Mouse (Mus musculus): ENCODE data around the gene Slc25a21. TPM values are rescaled to one million over a fixed set of nuclear protein-coding genes. Genes with fewer than 3 reads are reported as not detected.
A peak's percentile ranks its signal among the peaks of the same experiment; 100 is the strongest.
"Not testable (repeated sequence)": the region's sequence is repeated elsewhere in the genome, so short reads cannot be mapped to it uniquely, and the experiment has no call there.

The Slc25a21 gene
- total RNA-seq, 1 experiment = 0.54 TPM

- in situ Hi-C loops (cut with MboI; ENCODE audit: low sequenced_read_pairs in 2 of 2, unreplicated experiment in 2 of 2) = no loop called here
Measured at GRCm38 (mm10) chr12:57230192-57230706, 33.0 kb upstream of the Slc25a21 start, which contains the start of the genes Prps1l3 and Mipol1. Gene Prps1l3, plus strand, starts transcription at chr12:57230412. Gene Mipol1, plus strand, starts transcription at chr12:57230427.

DNA sequence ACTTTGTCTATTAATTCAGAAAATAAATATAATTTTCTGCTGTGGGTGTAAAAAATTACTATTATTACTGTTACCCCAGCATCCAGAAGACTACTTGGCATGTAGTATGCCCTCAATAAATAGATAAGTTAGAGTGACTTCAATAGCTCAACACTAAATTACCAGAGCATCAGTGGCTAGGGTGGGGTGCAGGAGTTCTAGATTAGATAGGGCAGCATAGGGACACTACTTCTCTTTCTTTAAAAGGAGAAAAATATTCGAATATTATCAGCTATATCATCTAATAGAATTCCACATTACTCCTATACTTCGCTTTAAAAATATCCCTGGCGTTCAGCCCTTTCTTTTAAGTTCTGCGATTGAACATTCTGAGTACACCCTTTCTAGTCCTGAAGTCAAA is 32.4 kb upstream of the Slc25a21 start:
- H3K4me3 ChIP-seq (ENCODE audit: insufficient read depth in 1 of 2, low read depth in 1 of 2, low read length in 2 of 2, poor library complexity in 1 of 2, severe bottlenecking in 1 of 2) = peak overlapping the region; percentile 45 to 71
- no peak for DNase-seq (ENCODE audit: low read depth, low spot score)
- TF ChIP-seq MAFK (IDR thresholded peaks at IDR 0.05; ENCODE audit: insufficient read depth, low read depth, low read length) (no peak), CHD2 (IDR thresholded peaks at IDR 0.05; ENCODE audit: low read depth, low read length) (no peak), ZNF384 (IDR thresholded peaks at IDR 0.05; ENCODE audit: low read depth, low read length) (no peak), ZC3H11A (IDR thresholded peaks at IDR 0.05; ENCODE audit: borderline replicate concordance, low read depth, low read length) (no peak), HCFC1 (IDR thresholded peaks at IDR 0.05; ENCODE audit: borderline replicate concordance, insufficient read depth, low read length) (no peak)
- H3K9ac ChIP-seq (ENCODE audit: insufficient read depth, low read depth, low read length, poor library complexity, severe bottlenecking) = peak overlapping the region; percentile 79
- peaks cover 1% of the 10 kb centered on the region; the same call in 1 of the 2 replicates for H3K36me3 ChIP-seq (ENCODE audit: control insufficient read depth, insufficient read depth, low read length, poor library complexity, severe bottlenecking)
- no peaks in the 10 kb centered on the region for H3K9me3 ChIP-seq (ENCODE audit: control insufficient read depth, insufficient read depth, low read depth, low read length)
- H3K4me1 ChIP-seq (ENCODE audit: control insufficient read depth in 2 of 2, insufficient read depth in 2 of 2, low read length in 2 of 2, poor library complexity in 1 of 2) = peaks cover 9 to 13% of the 10 kb centered on the region in 2 experiments
- no peak overlapping the region for H3K27ac ChIP-seq (ENCODE audit: insufficient read depth, low read depth, low read length, poor library complexity, severe bottlenecking)
- in situ Hi-C loops (cut with MboI; ENCODE audit: low sequenced_read_pairs in 2 of 2, unreplicated experiment in 2 of 2) = no loop called here

More at GRCm38 (mm10) chr12:57230192-57230706, 33.0 kb upstream of the Slc25a21 start, which contains the start of the genes Prps1l3 and Mipol1:
- Histone ChIP-seq H3K9ac (ENCODE audit: insufficient read depth, low read depth, low read length, poor library complexity, severe bottlenecking) (peak within 1 kb of the TSS; percentile 94), H3K4me3 (ENCODE audit: insufficient read depth in 1 of 2, low read depth in 1 of 2, low read length in 2 of 2, poor library complexity in 1 of 2, severe bottlenecking in 1 of 2) (peak within 1 kb of the TSS; percentile 89 to 91), H3K27ac (ENCODE audit: insufficient read depth, low read depth, low read length, poor library complexity, severe bottlenecking) (peak within 1 kb of the TSS; percentile 74), H3K9me3 (ENCODE audit: control insufficient read depth, insufficient read depth, low read depth, low read length) (no peaks in the 10 kb centered on the region), H3K4me1 (ENCODE audit: control insufficient read depth in 2 of 2, insufficient read depth in 2 of 2, low read length in 2 of 2, poor library complexity in 1 of 2) (peaks cover 9 to 13% of the 10 kb centered on the region in 2 experiments), H3K36me3 (ENCODE audit: control insufficient read depth, insufficient read depth, low read length, poor library complexity, severe bottlenecking) (peaks cover 4% of the 10 kb centered on the region)
- TF ChIP-seq ZC3H11A (IDR thresholded peaks at IDR 0.05; ENCODE audit: borderline replicate concordance, low read depth, low read length) (no peak), CHD2 (IDR thresholded peaks at IDR 0.05; ENCODE audit: low read depth, low read length) (peak; percentile 74), ZNF384 (IDR thresholded peaks at IDR 0.05; ENCODE audit: low read depth, low read length) (no peak), HCFC1 (IDR thresholded peaks at IDR 0.05; ENCODE audit: borderline replicate concordance, insufficient read depth, low read length) (peak; percentile 36; the same call in 1 of the 2 replicates), MAFK (IDR thresholded peaks at IDR 0.05; ENCODE audit: insufficient read depth, low read depth, low read length) (no peak)
- peak; percentile 85 for DNase-seq (ENCODE audit: low read depth, low spot score)

DNA sequence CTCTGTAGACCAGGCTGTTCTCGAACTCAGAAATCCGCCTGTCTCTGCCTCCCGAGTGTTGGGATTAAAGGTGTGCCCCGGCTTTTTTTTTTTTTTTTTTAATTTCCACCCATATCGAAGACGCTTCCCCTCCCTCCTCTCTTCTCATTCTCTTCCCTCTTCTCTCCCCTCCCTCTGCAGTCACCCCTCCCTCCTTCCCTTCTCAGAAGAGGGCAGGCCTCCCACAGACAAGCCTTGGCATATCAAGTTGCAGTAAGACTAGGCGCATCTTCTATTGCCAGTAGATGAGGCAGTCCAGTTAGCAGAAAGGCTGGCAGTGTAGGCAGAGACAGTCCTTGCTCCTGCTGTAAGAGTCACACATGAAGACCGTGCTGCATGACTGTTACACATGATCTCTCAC is 30.5 kb upstream of the Slc25a21 start:
- H3K4me1 ChIP-seq (ENCODE audit: control insufficient read depth in 2 of 2, insufficient read depth in 2 of 2, low read length in 2 of 2, poor library complexity in 1 of 2) = peaks cover 9 to 13% of the 10 kb centered on the region in 2 experiments
- no peaks in the 10 kb centered on the region for H3K36me3 ChIP-seq (ENCODE audit: control insufficient read depth, insufficient read depth, low read length, poor library complexity, severe bottlenecking)
- in situ Hi-C loops (cut with MboI; ENCODE audit: low sequenced_read_pairs in 2 of 2, unreplicated experiment in 2 of 2) = no loop called here
- no peak overlapping the region; the same call in 1 of the 2 replicates for H3K27ac ChIP-seq (ENCODE audit: insufficient read depth, low read depth, low read length, poor library complexity, severe bottlenecking)
- no peaks in the 10 kb centered on the region for H3K9me3 ChIP-seq (ENCODE audit: control insufficient read depth, insufficient read depth, low read depth, low read length)
- DNase-seq (ENCODE audit: low read depth, low spot score) = no peak
- no peak overlapping the region; the same call in 1 of the 2 replicates for H3K9ac ChIP-seq (ENCODE audit: insufficient read depth, low read depth, low read length, poor library complexity, severe bottlenecking)
- peak overlapping the region in 1 of 2 experiments; percentile 87; a peak in 1 of 4 replicates for H3K4me3 ChIP-seq (ENCODE audit: insufficient read depth in 1 of 2, low read depth in 1 of 2, low read length in 2 of 2, poor library complexity in 1 of 2, severe bottlenecking in 1 of 2)
- TF ChIP-seq CHD2 (IDR thresholded peaks at IDR 0.05; ENCODE audit: low read depth, low read length) (no peak), ZNF384 (IDR thresholded peaks at IDR 0.05; ENCODE audit: low read depth, low read length) (0 out of 2 replicates have a peak, but pooled peaks have one; percentile 15)

- Histone ChIP-seq H3K4me1 (ENCODE audit: control insufficient read depth in 2 of 2, insufficient read depth in 2 of 2, low read length in 2 of 2, poor library complexity in 1 of 2) (peaks cover 9 to 10% of the 10 kb centered on the region in 2 experiments), H3K4me3 (ENCODE audit: insufficient read depth in 1 of 2, low read depth in 1 of 2, low read length in 2 of 2, poor library complexity in 1 of 2, severe bottlenecking in 1 of 2) (peak overlapping the region; percentile 79 to 87), H3K27ac (ENCODE audit: insufficient read depth, low read depth, low read length, poor library complexity, severe bottlenecking) (no peak overlapping the region; the same call in 1 of the 2 replicates), H3K36me3 (ENCODE audit: control insufficient read depth, insufficient read depth, low read length, poor library complexity, severe bottlenecking) (no peaks in the 10 kb centered on the region), H3K9ac (ENCODE audit: insufficient read depth, low read depth, low read length, poor library complexity, severe bottlenecking) (peak overlapping the region; percentile 94), H3K9me3 (ENCODE audit: control insufficient read depth, insufficient read depth, low read depth, low read length) (no peaks in the 10 kb centered on the region)
- TF ChIP-seq MAFK (IDR thresholded peaks at IDR 0.05; ENCODE audit: insufficient read depth, low read depth, low read length) (no peak), ZNF384 (IDR thresholded peaks at IDR 0.05; ENCODE audit: low read depth, low read length) (no peak), HCFC1 (IDR thresholded peaks at IDR 0.05; ENCODE audit: borderline replicate concordance, insufficient read depth, low read length) (no peak), ZC3H11A (IDR thresholded peaks at IDR 0.05; ENCODE audit: borderline replicate concordance, low read depth, low read length) (no peak), CHD2 (IDR thresholded peaks at IDR 0.05; ENCODE audit: low read depth, low read length) (no peak)
- DNase-seq (ENCODE audit: low read depth, low spot score) = no peak
- in situ Hi-C loops (cut with MboI; ENCODE audit: low sequenced_read_pairs in 2 of 2, unreplicated experiment in 2 of 2) = no loop called here
Measured at GRCm38 (mm10) chr12:57226411-57226810, 29.1 kb upstream of the Slc25a21 start.

DNA sequence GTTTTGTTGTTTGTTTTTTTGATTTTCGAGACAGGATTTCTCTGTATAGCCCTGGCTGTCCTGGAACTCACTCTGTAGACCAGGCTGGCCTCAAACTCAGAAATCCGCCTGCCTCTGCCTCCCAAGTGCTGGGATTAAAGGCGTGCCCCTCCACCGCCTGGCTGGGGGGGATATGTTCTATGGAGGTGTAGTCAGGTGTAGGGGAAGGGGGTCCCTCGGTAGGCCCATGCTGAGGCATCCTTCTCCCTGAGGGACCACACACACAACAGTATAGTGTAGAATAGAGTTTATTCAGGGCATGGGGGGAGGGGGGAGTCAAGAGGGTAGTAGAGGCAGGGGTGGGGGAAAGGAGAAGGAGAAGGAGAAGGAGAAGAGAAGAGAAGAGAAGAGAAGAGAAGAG is 15.2 kb upstream of the Slc25a21 start:
- H3K36me3 ChIP-seq (ENCODE audit: control insufficient read depth, insufficient read depth, low read length, poor library complexity, severe bottlenecking); H3K27ac ChIP-seq (ENCODE audit: insufficient read depth, low read depth, low read length, poor library complexity, severe bottlenecking); H3K9me3 ChIP-seq (ENCODE audit: control insufficient read depth, insufficient read depth, low read depth, low read length); H3K4me1 ChIP-seq (ENCODE audit: control insufficient read depth in 2 of 2, insufficient read depth in 2 of 2, low read length in 2 of 2, poor library complexity in 1 of 2); DNase-seq (ENCODE audit: low read depth, low spot score); in situ Hi-C loops (cut with MboI; ENCODE audit: low sequenced_read_pairs in 2 of 2, unreplicated experiment in 2 of 2); H3K4me3 ChIP-seq (ENCODE audit: insufficient read depth in 1 of 2, low read depth in 1 of 2, low read length in 2 of 2, poor library complexity in 1 of 2, severe bottlenecking in 1 of 2); H3K9ac ChIP-seq (ENCODE audit: insufficient read depth, low read depth, low read length, poor library complexity, severe bottlenecking): not testable (repeated sequence)
